Mouse (Mus musculus) CD4-positive helper T cell, adult 2 months (primary cell): ENCODE results near the gene Arl16.

Source experiments
- DNase-seq: peaks from one replicate; pipeline ENCODE4 v3.0.0-alpha.2; 2012; ENCODE audit warnings: low read depth, missing footprints, low spot score

Arl16 gene

GRCm38 (mm10) chr11:120492024-120492877 lies 24.8 kb upstream of the Arl16 start:
- peak; percentile 64 for DNase-seq

- DNase-seq: peak; percentile 79
Observed at GRCm38 (mm10) chr11:120491317-120492023, 24.1 kb upstream of the Arl16 start, which contains the start of gene Slc25a10. Gene Slc25a10, plus strand, starts transcription at chr11:120491840.

DNA sequence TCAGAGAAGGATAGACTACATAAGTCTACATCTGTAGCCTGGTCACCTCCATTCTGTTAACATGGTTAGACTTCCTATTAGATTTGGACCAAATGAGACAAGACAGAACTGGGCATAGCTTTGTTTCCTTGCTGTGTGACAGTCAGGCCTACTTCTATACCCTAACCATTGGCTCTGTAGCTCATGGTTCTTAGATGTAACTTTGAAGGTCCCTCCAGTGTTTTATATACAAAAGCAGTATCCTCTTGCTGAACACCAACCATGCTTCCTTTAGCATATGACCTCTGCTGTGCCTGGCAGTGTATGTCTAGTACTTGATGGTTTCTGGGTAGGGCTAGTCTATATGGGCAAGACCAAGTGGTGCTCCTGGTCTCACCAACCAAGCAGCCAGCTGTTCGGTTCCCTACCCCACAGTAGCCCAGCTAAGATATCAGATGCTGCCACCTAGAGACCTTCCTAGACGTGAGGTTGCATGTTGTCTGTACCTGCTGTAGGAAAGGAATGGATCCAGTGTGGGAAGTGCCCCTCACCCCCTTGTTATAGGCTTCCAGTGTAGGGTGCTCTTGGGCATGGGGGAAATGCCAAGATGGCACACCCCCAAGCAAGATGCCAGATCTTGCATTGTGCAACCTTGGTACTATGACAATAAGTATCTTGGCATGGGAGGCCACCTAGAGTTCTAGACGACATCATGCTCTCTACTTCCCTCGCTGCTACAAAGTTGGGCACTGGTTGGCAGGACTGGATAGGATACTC lies 23.1 kb upstream of the Arl16 start:
- DNase-seq: no peak

DNA sequence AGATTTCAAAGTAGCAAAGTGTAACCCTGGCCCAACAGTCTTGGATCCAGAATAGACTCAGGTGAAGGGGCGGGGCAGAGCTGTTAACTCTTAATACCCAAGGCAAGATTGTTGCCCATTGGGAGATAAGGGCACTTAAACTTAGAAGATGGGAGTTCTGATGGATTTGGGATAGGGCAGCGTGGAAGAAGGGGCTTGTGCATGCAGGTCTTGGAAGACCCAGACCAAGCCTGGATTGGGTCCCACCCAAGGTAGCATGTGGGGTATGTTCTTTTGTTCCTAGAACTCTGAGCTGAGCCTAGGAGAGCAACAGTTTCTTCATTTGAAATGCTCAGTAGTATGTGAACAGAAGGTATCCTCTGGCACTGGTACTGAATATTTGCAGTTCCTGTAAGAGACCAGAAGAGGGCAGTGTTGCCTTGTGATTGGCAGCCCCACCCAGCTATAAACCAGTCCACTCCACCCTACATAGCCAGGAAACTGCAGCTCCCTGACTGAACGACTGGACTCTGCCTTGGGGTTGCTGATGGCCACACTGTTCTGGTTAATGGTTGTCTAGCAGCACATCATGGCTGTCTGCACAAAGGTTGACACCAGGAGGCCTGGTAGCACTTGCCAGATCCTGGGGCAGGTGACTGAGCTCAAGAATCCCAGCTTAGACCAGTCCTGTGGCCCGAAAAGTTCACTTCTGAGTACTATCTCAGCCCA lies 21.8 kb upstream of the Arl16 start:
- peak; percentile 81 for DNase-seq

DNA sequence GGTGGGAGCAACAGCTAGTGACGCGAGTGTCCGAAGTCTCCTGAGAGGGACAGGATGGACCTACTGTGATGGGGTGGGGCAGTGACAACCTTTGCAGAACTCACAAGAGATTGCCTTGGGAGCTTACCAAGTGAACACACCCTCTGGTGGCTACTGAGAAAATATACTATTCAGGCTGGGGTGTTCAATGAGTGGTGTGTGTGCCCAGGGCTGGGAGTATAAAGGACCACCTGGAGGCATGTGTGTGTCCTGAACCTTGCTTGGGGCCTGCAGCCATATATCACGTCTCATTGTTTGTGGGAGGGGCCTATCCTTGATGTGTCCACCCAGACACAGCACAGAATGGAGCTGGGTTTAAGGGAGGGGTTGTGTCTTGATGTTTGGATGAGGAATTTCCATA lies 21.1 kb upstream of the Arl16 start:
- DNase-seq: no peak

DNA sequence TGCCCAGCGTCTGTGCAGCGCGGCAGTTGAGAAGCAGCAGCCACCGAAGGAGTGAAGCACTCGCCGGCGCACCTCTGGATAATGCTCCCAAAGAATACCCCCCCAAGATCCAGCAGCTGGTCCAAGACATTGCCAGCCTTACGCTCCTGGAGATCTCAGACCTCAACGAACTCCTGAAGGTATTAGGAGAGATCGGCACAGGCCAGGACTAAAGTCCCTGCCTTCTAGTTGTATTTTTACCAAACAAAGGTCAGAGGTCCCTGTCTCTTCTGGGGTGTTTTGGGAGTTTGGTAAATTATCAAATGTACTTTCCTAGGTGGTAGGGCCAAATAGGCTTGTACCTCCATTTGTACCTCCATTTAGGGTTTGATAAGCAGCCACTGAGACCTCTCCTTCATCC lies 17.8 kb upstream of the Arl16 start:
- peak; percentile 11 for DNase-seq

- peak; percentile 94 for DNase-seq
Observed at GRCm38 (mm10) chr11:120484265-120484981, 17.0 kb upstream of the Arl16 start, which contains the start of gene Mrpl12. Gene Mrpl12, plus strand, starts transcription at chr11:120484613.

- no peak for DNase-seq
Observed at GRCm38 (mm10) chr11:120483448-120483934, 16.1 kb upstream of the Arl16 start.

DNA sequence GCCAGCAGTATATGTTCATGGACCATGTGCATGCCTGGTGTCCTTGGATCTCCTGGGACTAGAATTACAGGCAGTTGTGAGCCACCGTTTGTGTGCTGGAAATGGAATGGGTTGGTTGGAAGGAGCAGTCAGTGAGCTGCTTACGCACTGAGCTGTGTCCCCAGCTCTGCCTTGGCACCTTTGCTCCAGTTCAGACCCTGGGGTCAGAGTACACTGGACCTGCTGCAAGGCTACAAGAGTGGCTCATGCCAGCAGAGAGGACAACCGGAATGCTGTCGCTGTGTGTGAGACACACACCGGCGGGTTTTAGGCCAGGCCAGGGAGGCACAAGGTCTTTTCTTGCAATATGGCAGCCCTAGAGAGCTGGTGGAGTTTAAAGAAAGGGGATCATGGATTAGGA lies 4.6 kb upstream of the Arl16 start:
- DNase-seq: no peak

GRCm38 (mm10) chr11:120467736-120468092 lies 307 bp upstream of the Arl16 start:
- DNase-seq: no peak

DNA sequence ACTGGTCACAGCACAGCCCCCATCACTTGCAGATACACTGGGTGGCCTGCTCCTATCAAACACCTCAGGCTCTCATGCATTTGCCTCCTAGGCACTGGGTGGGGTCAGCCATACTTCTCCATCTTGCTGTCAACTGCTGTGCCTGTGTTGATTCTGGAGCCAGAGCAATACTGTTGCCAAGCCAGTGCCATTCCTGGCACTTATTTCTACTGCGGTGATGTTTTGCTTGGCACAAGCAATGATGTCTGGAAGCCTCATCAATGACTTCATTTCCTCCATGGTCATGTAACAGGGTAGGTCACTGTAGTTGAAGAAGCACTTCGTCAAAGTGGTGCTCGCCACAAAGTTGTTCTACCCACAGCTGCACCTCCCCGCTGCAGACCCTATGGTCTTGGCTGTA lies 1.9 kb downstream of the Arl16 start:
- DNase-seq: no peak

- DNase-seq: no peak
Observed at GRCm38 (mm10) chr11:120464365-120464764, 3.0 kb downstream of the Arl16 start.

- DNase-seq: no peak
Observed at GRCm38 (mm10) chr11:120463536-120463935, 3.9 kb downstream of the Arl16 start.

DNA sequence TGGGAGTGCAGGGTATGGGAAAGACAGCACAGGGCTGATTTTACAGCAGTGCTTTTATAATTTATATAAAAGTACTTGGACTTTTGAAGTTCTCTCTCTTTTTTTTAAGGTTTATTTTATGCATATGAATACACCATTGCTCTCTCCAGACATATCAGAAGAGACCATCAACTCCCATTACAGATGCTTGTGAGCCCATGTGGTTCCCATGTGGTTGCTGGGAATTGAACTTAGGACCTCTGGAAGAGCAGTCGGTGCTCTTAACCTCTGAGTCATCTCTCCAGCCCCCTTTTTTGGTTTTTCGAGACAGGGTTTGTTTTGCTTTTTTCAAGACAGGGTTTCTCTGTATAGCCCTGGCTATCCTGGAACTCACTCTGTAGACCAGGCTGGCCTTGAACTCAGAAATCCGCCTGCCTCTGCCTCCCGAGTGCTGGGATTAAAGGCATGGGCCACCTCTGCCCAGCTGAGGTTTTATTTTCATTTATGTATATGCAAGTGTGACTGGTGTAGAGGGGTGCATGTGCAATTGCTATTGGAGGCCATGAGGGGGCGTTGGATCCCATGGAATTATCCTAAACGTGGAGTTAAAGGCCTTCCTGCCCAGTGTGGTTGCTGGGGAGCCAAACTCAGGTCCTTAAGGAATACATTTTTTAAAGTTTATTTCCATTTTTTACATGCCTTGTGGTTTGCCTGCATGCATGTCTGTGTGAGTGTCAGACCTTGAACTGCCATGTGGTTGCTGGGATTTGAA lies 8.4 kb downstream of the Arl16 start:
- DNase-seq: peak; percentile 16

DNA sequence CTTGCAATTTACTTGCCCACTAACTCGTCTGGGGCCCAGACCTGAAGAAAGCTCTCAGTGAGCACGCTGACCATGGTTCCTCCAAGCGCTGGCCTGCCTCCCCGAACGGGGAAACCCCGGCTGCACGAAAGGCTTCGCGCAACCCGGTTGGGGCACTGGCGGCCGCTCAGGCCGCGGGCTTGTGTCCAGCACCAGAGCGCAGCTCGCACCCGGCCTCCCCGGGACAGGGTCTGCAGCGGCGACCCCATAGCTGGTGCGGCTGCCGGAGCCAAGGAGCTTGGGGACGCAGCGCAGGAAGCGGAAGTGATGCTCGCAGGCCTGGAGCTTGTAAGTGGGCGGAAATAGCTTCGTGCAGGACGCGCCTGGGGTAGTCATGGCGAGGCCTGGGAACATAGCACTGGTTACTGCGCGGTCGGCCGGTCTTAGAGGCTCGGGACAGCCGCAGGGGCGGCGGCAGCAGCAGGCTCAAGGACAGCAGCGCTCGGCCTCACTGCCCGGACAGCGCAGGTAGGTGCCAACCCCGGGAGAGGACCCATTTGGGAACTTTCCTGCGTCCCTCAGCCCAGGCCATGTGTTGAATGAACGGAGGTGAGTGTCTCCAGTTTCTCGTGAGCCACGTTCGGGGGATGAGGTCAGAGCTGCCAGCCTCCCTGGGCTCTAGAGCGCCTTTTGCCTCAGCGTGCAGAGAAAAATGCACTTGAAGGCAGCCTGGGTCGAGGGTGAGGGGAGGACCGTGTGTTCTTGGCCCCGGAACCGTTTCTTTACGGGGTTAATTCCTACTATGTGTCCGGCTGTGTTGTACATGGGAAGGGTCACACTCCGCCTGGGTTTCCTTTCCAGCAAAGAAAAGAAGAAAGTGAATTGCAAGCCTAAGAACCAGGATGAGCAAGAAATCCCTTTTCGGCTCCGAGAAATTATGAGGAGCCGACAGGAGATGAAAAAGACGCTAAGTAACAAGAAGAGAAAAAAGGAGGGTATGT lies 9.3 kb downstream of the Arl16 start, which contains the start of the genes Oxld1 and Ccdc137:
Gene Oxld1, minus strand, starts transcription at position 297 of the 980 bp plus-strand sequence.
Gene Ccdc137, plus strand, starts transcription at position 344 of the 980 bp plus-strand sequence.
- peak; percentile 83 for DNase-seq

DNA sequence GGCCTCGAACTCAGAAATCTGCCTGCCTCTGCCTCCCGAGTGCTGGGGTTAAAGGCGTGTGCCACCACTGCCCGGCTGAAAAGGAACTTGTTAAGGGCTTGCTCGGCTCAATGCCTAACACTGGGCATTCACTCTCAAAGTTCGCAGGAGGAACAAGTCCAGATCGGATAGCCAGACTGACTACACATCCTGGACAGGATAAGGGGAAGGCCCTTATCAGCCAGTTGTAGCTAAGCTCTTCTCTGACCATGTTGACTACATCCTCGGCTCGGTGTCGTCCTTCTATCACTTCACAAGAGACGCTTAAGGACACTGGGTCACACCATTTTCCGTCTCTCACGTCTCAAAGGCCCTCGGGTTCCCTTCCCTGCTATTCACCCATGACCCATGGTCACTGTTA lies 10.0 kb downstream of the Arl16 start:
- no peak for DNase-seq

- no peak for DNase-seq
Observed at GRCm38 (mm10) chr11:120455413-120455812, 12.0 kb downstream of the Arl16 start.

GRCm38 (mm10) chr11:120454965-120455364 lies 12.4 kb downstream of the Arl16 start:
- DNase-seq: no peak
